Mouse (Mus musculus) forebrain, embryonic 15.5 days (tissue): ENCODE measurements at regions not wholly inside any gene's neighbourhood (a gene's known extent, or its start where the extent isn't known, plus 50 kb on each side); places are given as distances from the start of the nearest gene placed in this dataset.

Experiments
- ATAC-seq: fragments of 200-750 bp; cut with Nextera tagmentation; replicated peaks from 2 replicates; pipeline ENCODE4 v1.8.0; 2017; ENCODE audit warnings: mild to moderate bottlenecking, moderate TSS enrichment, moderate library complexity
- H3K27ac ChIP-seq: fragments of 300-500 bp; sonication (generic); replicated peaks from 2 replicates; pipeline ENCODE4 v1.5.1; 2015; ENCODE audit warnings: mild to moderate bottlenecking, inconsistent platforms
- H3K27me3 ChIP-seq: fragments of 300-500 bp; sonication (generic); 2 replicates; pipeline ENCODE4 v1.6.1; 2015; ENCODE audit warnings: inconsistent platforms
- H3K36me3 ChIP-seq: fragments of 300-500 bp; sonication (generic); 2 replicates; pipeline ENCODE4 v1.6.1; 2015; ENCODE audit warnings: mild to moderate bottlenecking, inconsistent platforms
- H3K4me1 ChIP-seq: fragments of 300-500 bp; sonication (generic); 2 replicates; pipeline ENCODE4 v1.6.1; 2015; ENCODE audit warnings: inconsistent platforms
- H3K4me2 ChIP-seq: fragments of 300-500 bp; sonication (generic); replicated peaks from 2 replicates; pipeline ENCODE4 v1.6.1; 2015; ENCODE audit warnings: mild to moderate bottlenecking, inconsistent platforms
- H3K4me3 ChIP-seq: fragments of 300-500 bp; sonication (generic); 2 replicates; pipeline ENCODE4 v1.5.1; 2015; ENCODE audit warnings: mild to moderate bottlenecking, inconsistent platforms
- H3K9ac ChIP-seq: fragments of 300-500 bp; sonication (generic); replicated peaks from 2 replicates; pipeline ENCODE4 v1.6.1; 2015; ENCODE audit warnings: mild to moderate bottlenecking, inconsistent platforms
- H3K9me3 ChIP-seq: fragments of 300-500 bp; sonication (generic); 2 replicates; pipeline ENCODE4 v1.6.1; 2016; ENCODE audit warnings: inconsistent platforms
- WGBS: fragments of 180-500 bp; shearing (Covaris S2); methylation state at CpG from one replicate; pipeline ENCODE4 v1.1.7; 2015; ENCODE audit warnings: mixed read lengths; 5-methylcytosine and 5-hydroxymethylcytosine counted together

- Histone ChIP-seq H3K27me3 (no peaks in the 10 kb centered on the region), H3K9ac (no peak overlapping the region), H3K4me1 (peaks cover 4% of the 10 kb centered on the region), H3K4me2 (no peak overlapping the region), H3K9me3 (no peaks in the 10 kb centered on the region), H3K4me3 (no peak overlapping the region), H3K36me3 (no peaks in the 10 kb centered on the region), H3K27ac (no peak overlapping the region)
- 66% methylated on average over 12 of the region's 12 CpGs for WGBS
- no peak for ATAC-seq
These were observed 615.8 kb upstream of the Adam5 start for GRCm38 (mm10) chr8:25439971-25440370.

- WGBS, result 73% methylated on average over 9 of the region's 9 CpGs
- H3K4me1 ChIP-seq, result peaks cover 4% of the 10 kb centered on the region
- H3K27ac ChIP-seq, result no peak overlapping the region
- no peak overlapping the region for H3K4me2 ChIP-seq
- H3K36me3 ChIP-seq, result no peaks in the 10 kb centered on the region
- H3K27me3 ChIP-seq, result no peaks in the 10 kb centered on the region
- no peak for ATAC-seq
- no peak overlapping the region for H3K9ac ChIP-seq
- H3K4me3 ChIP-seq, result no peak overlapping the region
- no peaks in the 10 kb centered on the region for H3K9me3 ChIP-seq
These were observed 614.0 kb upstream of the Adam5 start for GRCm38 (mm10) chr8:25438021-25438620.

- ATAC-seq, result no peak
- Histone ChIP-seq H3K27me3 (no peaks in the 10 kb centered on the region), H3K4me1 (peaks cover 4% of the 10 kb centered on the region), H3K27ac (no peak overlapping the region), H3K36me3 (no peaks in the 10 kb centered on the region), H3K9ac (no peak overlapping the region), H3K4me3 (no peak overlapping the region), H3K4me2 (no peak overlapping the region), H3K9me3 (no peaks in the 10 kb centered on the region)
- WGBS, result 37% methylated on average over 4 of the region's 4 CpGs
These were observed 613.0 kb upstream of the Adam5 start for GRCm38 (mm10) chr8:25437178-25437577.

- peak; percentile 38; the same call in 1 of the 2 replicates for ATAC-seq
- no peaks in the 10 kb centered on the region for H3K9me3 ChIP-seq
- no peak overlapping the region for H3K4me2 ChIP-seq
- no peak overlapping the region for H3K4me3 ChIP-seq
- WGBS, result 12% methylated on average over 5 of the region's 5 CpGs
- H3K36me3 ChIP-seq, result no peaks in the 10 kb centered on the region
- H3K9ac ChIP-seq, result no peak overlapping the region
- H3K4me1 ChIP-seq, result peaks cover 7% of the 10 kb centered on the region; the same call in 1 of the 2 replicates
- no peaks in the 10 kb centered on the region for H3K27me3 ChIP-seq
- no peak overlapping the region for H3K27ac ChIP-seq
These were observed 606.4 kb upstream of the Adam5 start for GRCm38 (mm10) chr8:25430552-25430951.

- Histone ChIP-seq H3K9ac (no peak overlapping the region), H3K4me2 (no peak overlapping the region), H3K4me1 (peaks cover 7% of the 10 kb centered on the region; the same call in 1 of the 2 replicates), H3K27me3 (no peaks in the 10 kb centered on the region), H3K4me3 (no peak overlapping the region), H3K9me3 (no peaks in the 10 kb centered on the region), H3K36me3 (no peaks in the 10 kb centered on the region), H3K27ac (no peak overlapping the region)
- ATAC-seq, result peak; percentile 65
- 50% methylated on average over 19 of the region's 19 CpGs for WGBS
These were observed 605.8 kb upstream of the Adam5 start for GRCm38 (mm10) chr8:25429846-25430482.

- Histone ChIP-seq H3K9ac (no peak overlapping the region), H3K27me3 (no peaks in the 10 kb centered on the region), H3K27ac (no peak overlapping the region), H3K4me3 (no peak overlapping the region), H3K9me3 (no peaks in the 10 kb centered on the region), H3K4me1 (peaks cover 7% of the 10 kb centered on the region; the same call in 1 of the 2 replicates), H3K36me3 (no peaks in the 10 kb centered on the region), H3K4me2 (no peak overlapping the region)
- WGBS, result 78% methylated on average over 2 of the region's 2 CpGs
- ATAC-seq, result no peak
These were observed 604.6 kb upstream of the Adam5 start for GRCm38 (mm10) chr8:25428761-25429160.

GRCm38 (mm10) chr8:25426207-25426606, 602.0 kb upstream of the Adam5 start:
- no peak for ATAC-seq
- Histone ChIP-seq H3K27ac (no peak overlapping the region), H3K4me1 (peaks cover 7% of the 10 kb centered on the region; the same call in 1 of the 2 replicates), H3K9me3 (no peaks in the 10 kb centered on the region), H3K4me2 (no peak overlapping the region), H3K9ac (no peak overlapping the region), H3K4me3 (no peak overlapping the region), H3K27me3 (no peaks in the 10 kb centered on the region), H3K36me3 (no peaks in the 10 kb centered on the region)
- 53% methylated on average over 1 of the region's 1 CpGs for WGBS

- no peaks in the 10 kb centered on the region for H3K9me3 ChIP-seq
- no peak overlapping the region for H3K9ac ChIP-seq
- no peak overlapping the region for H3K27ac ChIP-seq
- WGBS, result 88% methylated on average over 6 of the region's 6 CpGs
- no peaks in the 10 kb centered on the region for H3K4me1 ChIP-seq
- ATAC-seq, result no peak
- no peaks in the 10 kb centered on the region for H3K36me3 ChIP-seq
- H3K4me2 ChIP-seq, result no peak overlapping the region
- H3K27me3 ChIP-seq, result no peaks in the 10 kb centered on the region
- H3K4me3 ChIP-seq, result no peak overlapping the region
These were observed 597.3 kb upstream of the Adam5 start for GRCm38 (mm10) chr8:25421478-25421877.

GRCm38 (mm10) chr8:25410536-25410935, 586.4 kb upstream of the Adam5 start:
- no peaks in the 10 kb centered on the region for H3K9me3 ChIP-seq
- H3K27me3 ChIP-seq, result no peaks in the 10 kb centered on the region
- H3K9ac ChIP-seq, result no peak overlapping the region
- no peak for ATAC-seq
- no peak overlapping the region for H3K4me2 ChIP-seq
- H3K4me3 ChIP-seq, result no peak overlapping the region
- 86% methylated on average over 5 of the region's 5 CpGs for WGBS
- no peaks in the 10 kb centered on the region for H3K4me1 ChIP-seq
- H3K27ac ChIP-seq, result no peak overlapping the region
- H3K36me3 ChIP-seq, result no peaks in the 10 kb centered on the region

- no peaks in the 10 kb centered on the region for H3K9me3 ChIP-seq
- ATAC-seq, result no peak
- H3K27ac ChIP-seq, result no peak overlapping the region
- H3K4me2 ChIP-seq, result no peak overlapping the region
- H3K4me1 ChIP-seq, result no peaks in the 10 kb centered on the region
- no peaks in the 10 kb centered on the region for H3K27me3 ChIP-seq
- no peak overlapping the region for H3K4me3 ChIP-seq
- no peak overlapping the region for H3K9ac ChIP-seq
- H3K36me3 ChIP-seq, result no peaks in the 10 kb centered on the region
- WGBS, result 88% methylated on average over 5 of the region's 5 CpGs
These were observed 583.7 kb upstream of the Adam5 start for GRCm38 (mm10) chr8:25407862-25408261.

- Histone ChIP-seq H3K9ac (no peak overlapping the region), H3K4me3 (no peak overlapping the region), H3K27ac (peak overlapping the region; percentile 39), H3K36me3 (no peaks in the 10 kb centered on the region), H3K27me3 (no peaks in the 10 kb centered on the region), H3K4me1 (peaks cover 36% of the 10 kb centered on the region), H3K9me3 (no peaks in the 10 kb centered on the region), H3K4me2 (no peak overlapping the region)
- peak; percentile 51 for ATAC-seq
- WGBS, result 3% methylated on average over 6 of the region's 6 CpGs
These were observed 568.6 kb upstream of the Adam5 start for GRCm38 (mm10) chr8:25392766-25393166.

GRCm38 (mm10) chr8:25389947-25390346, 565.8 kb upstream of the Adam5 start:
- WGBS, result 40% methylated on average over 8 of the region's 10 CpGs
- Histone ChIP-seq H3K27me3 (no peaks in the 10 kb centered on the region), H3K4me2 (no peak overlapping the region), H3K4me3 (no peak overlapping the region), H3K36me3 (no peaks in the 10 kb centered on the region), H3K9me3 (no peaks in the 10 kb centered on the region), H3K9ac (no peak overlapping the region), H3K27ac (peak overlapping the region; percentile 66; the same call in 1 of the 2 replicates), H3K4me1 (peaks cover 36% of the 10 kb centered on the region)
- peak; percentile 56 for ATAC-seq
